ENCODE assay signal across 20 mouse cellular contexts in the genomic region with DNA sequence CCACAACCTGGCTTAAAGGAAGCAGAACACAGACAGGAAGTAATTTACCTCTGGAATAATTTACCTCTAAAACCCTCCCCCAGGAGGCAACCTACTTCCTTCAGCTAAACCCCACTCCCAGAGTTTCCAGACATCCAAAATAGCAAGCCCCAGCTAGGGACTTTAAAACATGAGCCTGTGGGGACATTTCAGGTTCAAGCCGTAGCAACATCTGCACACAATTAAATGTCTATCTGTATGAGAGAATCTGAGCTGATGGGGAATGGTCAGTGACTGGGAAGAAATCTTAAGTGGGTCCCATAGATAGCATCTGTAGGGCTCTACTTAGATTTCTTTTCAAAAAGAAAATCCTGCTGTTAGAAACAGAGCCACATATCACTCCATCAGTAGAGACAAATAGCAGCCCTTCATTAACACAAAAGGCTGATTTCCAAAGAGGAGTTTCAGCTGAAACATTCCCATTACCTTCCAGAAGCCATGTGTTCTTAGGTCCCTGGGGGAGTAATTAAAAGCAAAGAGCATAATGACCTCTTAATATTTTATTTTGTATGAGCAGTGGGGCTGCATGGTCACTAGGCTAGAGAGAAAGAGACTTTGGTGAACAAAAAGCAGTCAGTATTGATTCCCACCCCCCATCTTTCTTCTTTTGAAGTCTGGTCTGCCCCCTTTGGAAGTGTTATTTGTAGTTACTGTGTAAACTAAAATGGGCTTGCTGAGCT.
DNase-seq lines count a peak whose midpoint lies in the region; ATAC-seq and TF ChIP-seq lines count a peak whose summit lies in the region.
"Had no signal": no experiment of that assay in that cellular context is flagged by ENCODE, and none has a peak within 500 bp of the region (broad histone marks: within the 10 kb centered on the region; RNA-seq: fewer than 3 reads in every experiment).

No protein-coding gene starts in this region.

- H3K27ac ChIP-seq in forebrain, embryonic 10.5 days: peak overlapping the region; percentile 16; the same call in 1 of the 2 replicates
- H3K27ac ChIP-seq in forebrain, embryonic 14.5 days (ENCODE audit: low read depth, low read length): no peak overlapping the region
- H3K27ac ChIP-seq in midbrain, embryonic 13.5 days: peak overlapping the region; percentile 51
- H3K27ac ChIP-seq in midbrain, embryonic 11.5 days (ENCODE audit: low read depth, low read length): no peak overlapping the region
- peak overlapping the region; percentile 43 for H3K27ac ChIP-seq in neural tube, embryonic 13.5 days (replicated peaks)
- H3K27ac ChIP-seq in gastrocnemius, adult 2 months: no peak overlapping the region

- no peak for ATAC-seq in forebrain, embryonic 14.5 days
- no peak for ATAC-seq in midbrain, embryonic 13.5 days
- ATAC-seq in midbrain, embryonic 11.5 days (ENCODE audit: low FRiP score): no peak
- ATAC-seq in neural tube, embryonic 13.5 days (ENCODE audit: low read depth): no peak

- no peak overlapping the region for H3K9ac ChIP-seq in forebrain, embryonic 14.5 days (ENCODE audit: low read length)
- no peak overlapping the region for H3K9ac ChIP-seq in midbrain, embryonic 13.5 days (replicated peaks)
- no peak overlapping the region for H3K9ac ChIP-seq in midbrain, embryonic 11.5 days (ENCODE audit: low read length)
- no peak overlapping the region for H3K9ac ChIP-seq in neural tube, embryonic 13.5 days

- no peak for TF ChIP-seq CTCF in gastrocnemius, adult 2 months (IDR thresholded peaks at IDR 0.05)

- H3K4me3 ChIP-seq in forebrain, embryonic 10.5 days: no peak overlapping the region
- no peak overlapping the region for H3K4me3 ChIP-seq in forebrain, embryonic 14.5 days (ENCODE audit: low read depth, low read length)
- no peak overlapping the region for H3K4me3 ChIP-seq in midbrain, embryonic 13.5 days (replicated peaks)
- H3K4me3 ChIP-seq in midbrain, embryonic 11.5 days (ENCODE audit: low read depth, low read length): no peak overlapping the region
- H3K4me3 ChIP-seq in neural tube, embryonic 13.5 days: no peak overlapping the region
- H3K4me3 ChIP-seq in gastrocnemius, adult 2 months: no peak overlapping the region

- H3K36me3 ChIP-seq in forebrain, embryonic 10.5 days (replicated peaks): peaks cover 44% of the 10 kb centered on the region
- H3K36me3 ChIP-seq in forebrain, embryonic 14.5 days (ENCODE audit: control insufficient read depth, insufficient read depth, low read length): no peaks in the 10 kb centered on the region
- H3K36me3 ChIP-seq in midbrain, embryonic 13.5 days: peaks cover 12% of the 10 kb centered on the region; the same call in 1 of the 2 replicates
- no peaks in the 10 kb centered on the region; the same call in 1 of the 2 replicates for H3K36me3 ChIP-seq in midbrain, embryonic 11.5 days (ENCODE audit: control insufficient read depth, insufficient read depth, low read length)
- peaks cover 6% of the 10 kb centered on the region; the same call in 1 of the 2 replicates for H3K36me3 ChIP-seq in neural tube, embryonic 13.5 days

- DNase-seq in forebrain, embryonic 10.5 days (ENCODE audit: extremely low spot score, low spot score): no peak
- DNase-seq in forebrain, embryonic 14.5 days (ENCODE audit: low spot score): no peak
- DNase-seq in midbrain, embryonic 11.5 days (ENCODE audit: low spot score, missing footprints): no peak
- DNase-seq in forelimb bud, embryonic 11.5 days (ENCODE audit: low read depth, low spot score): peak; percentile 53
- DNase-seq in gastrocnemius, adult 2 months: no peak
- DNase-seq in layer of hippocampus, adult 18-20 months (ENCODE audit: low spot score in 2 of 2): no peak
- DNase-seq: adrenal gland, adult 2 months; cerebellum, adult 11 months; cerebellum, postnatal 14 days; gastrocnemius, postnatal 25 days; kidney, adult 18-20 months; kidney, postnatal 14 days; layer of hippocampus, adult 9-11 months; lung, adult 18-20 months; lung, postnatal 4 days; right cerebral cortex, postnatal 4 days; thymus, postnatal 4 days had no signal

- intact Hi-C loops in gastrocnemius, adult 2 months (cut with DNase I): no loop called here

- H3K4me1 ChIP-seq in forebrain, embryonic 10.5 days: peaks cover 17% of the 10 kb centered on the region
- H3K4me1 ChIP-seq in forebrain, embryonic 14.5 days (ENCODE audit: control insufficient read depth, insufficient read depth, low read length): no peaks in the 10 kb centered on the region; the same call in 1 of the 2 replicates
- H3K4me1 ChIP-seq in midbrain, embryonic 13.5 days (replicated peaks): peaks cover 1% of the 10 kb centered on the region; the same call in 1 of the 2 replicates
- peaks cover under 1% of the 10 kb centered on the region; the same call in 1 of the 2 replicates for H3K4me1 ChIP-seq in midbrain, embryonic 11.5 days (ENCODE audit: control insufficient read depth, insufficient read depth, low read length)
- peaks cover 12% of the 10 kb centered on the region for H3K4me1 ChIP-seq in neural tube, embryonic 13.5 days (replicated peaks)

- no peak overlapping the region for H3K4me2 ChIP-seq in forebrain, embryonic 14.5 days (ENCODE audit: low read length)
- no peak overlapping the region for H3K4me2 ChIP-seq in midbrain, embryonic 13.5 days (replicated peaks)
- no peak overlapping the region for H3K4me2 ChIP-seq in midbrain, embryonic 11.5 days
- H3K4me2 ChIP-seq in neural tube, embryonic 13.5 days: no peak overlapping the region

- no peaks in the 10 kb centered on the region for H3K27me3 ChIP-seq in forebrain, embryonic 10.5 days (ENCODE audit: poor library complexity, severe bottlenecking)
- H3K27me3 ChIP-seq in forebrain, embryonic 14.5 days (replicated peaks; ENCODE audit: control insufficient read depth, insufficient read depth, low read length): no peaks in the 10 kb centered on the region
- H3K27me3 ChIP-seq in midbrain, embryonic 13.5 days: no peaks in the 10 kb centered on the region
- H3K27me3 ChIP-seq in midbrain, embryonic 11.5 days (ENCODE audit: control insufficient read depth, insufficient read depth, low read length): no peaks in the 10 kb centered on the region
- no peaks in the 10 kb centered on the region for H3K27me3 ChIP-seq in neural tube, embryonic 13.5 days
- H3K27me3 ChIP-seq: CH12.LX had no signal

- peaks cover 5% of the 10 kb centered on the region; the same call in 1 of the 2 replicates for H3K9me3 ChIP-seq in forebrain, embryonic 10.5 days
- H3K9me3 ChIP-seq in forebrain, embryonic 14.5 days (replicated peaks; ENCODE audit: control insufficient read depth, low read length): no peaks in the 10 kb centered on the region
- no peaks in the 10 kb centered on the region for H3K9me3 ChIP-seq in midbrain, embryonic 13.5 days
- H3K9me3 ChIP-seq in midbrain, embryonic 11.5 days (ENCODE audit: control insufficient read depth, low read length): no peaks in the 10 kb centered on the region
- H3K9me3 ChIP-seq in neural tube, embryonic 13.5 days: no peaks in the 10 kb centered on the region

- WGBS in forebrain, embryonic 10.5 days: 61% methylated on average over 1 of the region's 1 CpGs
- 17% methylated on average over 1 of the region's 1 CpGs for WGBS in forebrain, embryonic 14.5 days
- 47% methylated on average over 1 of the region's 1 CpGs for WGBS in midbrain, embryonic 13.5 days
- WGBS in midbrain, embryonic 11.5 days: 75% methylated on average over 1 of the region's 1 CpGs
- WGBS in neural tube, embryonic 13.5 days: 24% methylated on average over 1 of the region's 1 CpGs

Comparison
In these comparisons a context has a peak if more than half of its experiments do, and no peak if none do; other contexts are left out.
1. H3K27ac ChIP-seq: peak in forebrain, embryonic 10.5 days (single experiment), midbrain, embryonic 13.5 days (single experiment) and neural tube, embryonic 13.5 days (single experiment); none in forebrain, embryonic 14.5 days (single experiment), midbrain, embryonic 11.5 days (single experiment) and gastrocnemius, adult 2 months (single experiment).